Comparison of ENCODE assay signal across 8 mouse cellular contexts in genomic region chr11:68385021-68385821, GRCm38 (mm10). TPM values are rescaled to one million over a fixed set of nuclear protein-coding genes. Genes with fewer than 3 reads are reported as not detected.
DNase-seq lines count a peak whose midpoint lies in the region; ATAC-seq and TF ChIP-seq lines count a peak whose summit lies in the region.

No protein-coding gene starts in this region.

- H3K4me3 ChIP-seq in bone marrow macrophage, adult 2 months (ENCODE audit: insufficient read depth, low read length) = peak overlapping the region; percentile 64
- peak overlapping the region; percentile 63 for H3K4me3 ChIP-seq in forebrain, embryonic 15.5 days
- peak overlapping the region; percentile 73 for H3K4me3 ChIP-seq in intestine, embryonic 16.5 days (ENCODE audit: low read length)
- H3K4me3 ChIP-seq in stomach, embryonic 15.5 days (replicated peaks) = peak overlapping the region; percentile 72

- peak overlapping the region; percentile 59 for H3K9ac ChIP-seq in forebrain, embryonic 15.5 days (replicated peaks)
- peak overlapping the region; percentile 72 for H3K9ac ChIP-seq in intestine, embryonic 16.5 days (ENCODE audit: low read depth, low read length)
- peak overlapping the region; percentile 55 for H3K9ac ChIP-seq in stomach, embryonic 15.5 days

- no peak for TF ChIP-seq POLR2A in bone marrow macrophage, adult 2 months (IDR thresholded peaks at IDR 0.05; ENCODE audit: borderline replicate concordance, low read depth, low read length)

- no peak overlapping the region for H3K27ac ChIP-seq in bone marrow macrophage, adult 2 months (ENCODE audit: insufficient read depth, low read depth, low read length)
- H3K27ac ChIP-seq in forebrain, embryonic 15.5 days (replicated peaks) = no peak overlapping the region
- H3K27ac ChIP-seq in intestine, embryonic 16.5 days (ENCODE audit: low read length) = no peak overlapping the region
- H3K27ac ChIP-seq in stomach, embryonic 15.5 days = no peak overlapping the region

- H3K9me3 ChIP-seq in forebrain, embryonic 15.5 days = no peaks in the 10 kb centered on the region
- no peaks in the 10 kb centered on the region for H3K9me3 ChIP-seq in intestine, embryonic 16.5 days (ENCODE audit: control insufficient read depth, low read length)
- no peaks in the 10 kb centered on the region for H3K9me3 ChIP-seq in stomach, embryonic 15.5 days

- peak overlapping the region; percentile 95 for H3K4me2 ChIP-seq in forebrain, embryonic 15.5 days (replicated peaks)
- peak overlapping the region; percentile 95 for H3K4me2 ChIP-seq in intestine, embryonic 16.5 days (ENCODE audit: low read depth, low read length)
- peak overlapping the region; percentile 97 for H3K4me2 ChIP-seq in stomach, embryonic 15.5 days

- no peak for TF ChIP-seq CTCF in bone marrow macrophage, adult 2 months (IDR thresholded peaks at IDR 0.05; ENCODE audit: low read depth, low read length)

- H3K27me3 ChIP-seq in forebrain, embryonic 15.5 days = peaks cover 71% of the 10 kb centered on the region
- H3K27me3 ChIP-seq in intestine, embryonic 16.5 days (replicated peaks; ENCODE audit: control insufficient read depth, insufficient read depth, low read length) = peaks cover 44% of the 10 kb centered on the region
- H3K27me3 ChIP-seq in stomach, embryonic 15.5 days (replicated peaks) = peaks cover 25% of the 10 kb centered on the region

- no peaks in the 10 kb centered on the region for H3K4me1 ChIP-seq in bone marrow macrophage, adult 2 months (ENCODE audit: control insufficient read depth, insufficient read depth, low read length)
- H3K4me1 ChIP-seq in forebrain, embryonic 15.5 days = peaks cover 50% of the 10 kb centered on the region
- peaks cover 15% of the 10 kb centered on the region for H3K4me1 ChIP-seq in intestine, embryonic 16.5 days (ENCODE audit: control insufficient read depth, insufficient read depth, low read length)
- peaks cover 26% of the 10 kb centered on the region for H3K4me1 ChIP-seq in stomach, embryonic 15.5 days

- H3K36me3 ChIP-seq in forebrain, embryonic 15.5 days = no peaks in the 10 kb centered on the region
- H3K36me3 ChIP-seq in intestine, embryonic 16.5 days (ENCODE audit: control insufficient read depth, insufficient read depth, low read length) = no peaks in the 10 kb centered on the region
- no peaks in the 10 kb centered on the region for H3K36me3 ChIP-seq in stomach, embryonic 15.5 days

- under 1% methylated on average over 94 of the region's 94 CpGs for WGBS in forebrain, embryonic 15.5 days
- WGBS in intestine, embryonic 16.5 days = under 1% methylated on average over 94 of the region's 94 CpGs
- WGBS in stomach, embryonic 15.5 days = under 1% methylated on average over 93 of the region's 94 CpGs

- peak; percentile 34 for DNase-seq in ovary, postnatal 36 days (ENCODE audit: low spot score)
- no peak for DNase-seq in ovary, postnatal 10 days (ENCODE audit: low spot score)
- DNase-seq in lung, postnatal 14 days = peak; percentile 28

- ATAC-seq in forebrain, embryonic 15.5 days (replicated peaks) = peak; percentile 23; the same call in 1 of the 2 replicates
- ATAC-seq in intestine, embryonic 16.5 days = 0 out of 2 replicates have a peak, but pooled peaks have one; percentile 22
- ATAC-seq in stomach, embryonic 15.5 days (ENCODE audit: insufficient read depth, low FRiP score, low read depth) = no peak
- ATAC-seq in activated CD4-positive, CD25-positive, alpha-beta regulatory T cell, adult 4 months = no peak

RNA-seq across cellular contexts. Expression of gene Ntn1, which starts 15.4 kb away (rescaled TPM):
- polyA plus RNA-seq in bone marrow macrophage, adult 2 months (2012; ENCODE audit: insufficient read depth, insufficient read length, missing spikeins) = 0.09 TPM in 1 of 2 replicates, not detected in the other
- 6.7 and 8.1 TPM in 2 replicates for polyA plus RNA-seq in forebrain, embryonic 15.5 days (2015; fragmentation: Nextera tagmentation; extraction: Ambion mirVana)
- polyA plus RNA-seq in intestine, embryonic 16.5 days (2015; fragmentation: Nextera tagmentation; extraction: Ambion mirVana) = 5.6 and 6.2 TPM in 2 replicates
- polyA plus RNA-seq in stomach, embryonic 15.5 days (2015; fragmentation: Nextera tagmentation; extraction: Ambion mirVana) = 16.1 and 18.7 TPM in 2 replicates
- polyA plus RNA-seq in activated CD4-positive, CD25-positive, alpha-beta regulatory T cell, adult 4 months (2017; shearing (Covaris generic)) = under 1 TPM; 0.17 to 0.41 TPM

RNA-seq across cellular contexts. Expression of gene Pik3r5, which starts 46.7 kb away (rescaled TPM):
- polyA plus RNA-seq in bone marrow macrophage, adult 2 months (2012; ENCODE audit: insufficient read depth, insufficient read length, missing spikeins) = 120 and 122 TPM in 2 replicates
- 0.11 and 0.20 TPM in 2 replicates for polyA plus RNA-seq in forebrain, embryonic 15.5 days (2015; fragmentation: Nextera tagmentation; extraction: Ambion mirVana)
- polyA plus RNA-seq in intestine, embryonic 16.5 days (2015; fragmentation: Nextera tagmentation; extraction: Ambion mirVana) = 0.54 and 0.65 TPM in 2 replicates
- polyA plus RNA-seq in stomach, embryonic 15.5 days (2015; fragmentation: Nextera tagmentation; extraction: Ambion mirVana) = 0.54 and 0.76 TPM in 2 replicates
- polyA plus RNA-seq in activated CD4-positive, CD25-positive, alpha-beta regulatory T cell, adult 4 months (2017; shearing (Covaris generic)) = 10 to 100 TPM; 17.1 to 20.0 TPM

Comparison
In these comparisons a context has a peak if more than half of its experiments do, and no peak if none do; other contexts are left out.
1. ATAC-seq: peak in forebrain, embryonic 15.5 days (single experiment) and intestine, embryonic 16.5 days (single experiment); none in stomach, embryonic 15.5 days (single experiment) and activated CD4-positive, CD25-positive, alpha-beta regulatory T cell, adult 4 months (single experiment).
2. RNA of gene Pik3r5, which starts 46.7 kb away (polyA plus RNA-seq): 120 to 122 TPM in bone marrow macrophage, adult 2 months and 17.1 to 20.0 TPM in activated CD4-positive, CD25-positive, alpha-beta regulatory T cell, adult 4 months; 0.54 to 0.76 TPM in stomach, embryonic 15.5 days, 0.54 to 0.65 TPM in intestine, embryonic 16.5 days and 0.11 to 0.20 TPM in forebrain, embryonic 15.5 days; every median in the first group is over 10 times any median in the second.
3. Peak in every context shown above with its lines, with median percentiles within 50 percentile points of each other: H3K4me3 ChIP-seq, H3K4me2 ChIP-seq and H3K9ac ChIP-seq.